In the genomic region with DNA sequence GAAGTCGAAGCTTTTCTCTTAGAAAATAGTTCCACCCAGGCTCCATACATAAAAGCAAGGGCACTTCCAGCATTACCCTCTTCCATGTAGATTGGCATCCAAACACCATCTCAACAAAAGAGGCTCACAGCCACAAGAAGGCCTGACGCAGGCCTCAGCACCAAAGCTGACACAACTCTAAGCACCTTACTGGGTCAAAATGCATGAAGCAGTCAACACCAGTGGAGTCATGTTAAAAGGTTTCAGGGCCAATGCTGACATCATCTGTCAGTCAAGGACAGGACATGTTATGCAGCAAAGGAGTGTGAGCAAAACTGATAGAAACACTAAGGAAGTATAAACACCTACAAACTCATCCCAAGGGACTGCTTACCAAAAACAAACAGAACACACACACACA, we compare ENCODE assay signal across 20 mouse cellular contexts.
"Had no signal": no experiment of that assay in that cellular context is flagged by ENCODE, and none has a peak within 500 bp of the region (broad histone marks: within the 10 kb centered on the region; RNA-seq: fewer than 3 reads in every experiment).

No protein-coding gene starts in this region.

- H3K9ac ChIP-seq: liver, postnatal 0 days; lung, embryonic 15.5 days; midbrain, embryonic 13.5 days; neural tube, embryonic 13.5 days; neural tube, embryonic 15.5 days had no signal

- DNase-seq: liver, postnatal 0 days; lung, adult 2 months; lung, postnatal 14 days; lung, postnatal 36 days; retina, postnatal 1 day; right cerebral cortex, postnatal 25 days; right cerebral cortex, postnatal 4 days; spleen, adult 18-20 months; thymus, adult 18-20 months; thymus, postnatal 25 days; thymus, postnatal 4 days had no signal

- H3K4me2 ChIP-seq: lung, embryonic 15.5 days; midbrain, embryonic 13.5 days; neural tube, embryonic 13.5 days; neural tube, embryonic 15.5 days had no signal

- H3K36me3 ChIP-seq: lung, embryonic 15.5 days; midbrain, embryonic 10.5 days had no signal

- ATAC-seq: liver, postnatal 0 days; lung, postnatal 0 days; midbrain, embryonic 13.5 days; midbrain, embryonic 16.5 days had no signal

- H3K27me3 ChIP-seq: lung, embryonic 15.5 days; neural tube, embryonic 13.5 days; neural tube, embryonic 15.5 days had no signal

- H3K27ac ChIP-seq: lung, embryonic 15.5 days; macrophage; midbrain, embryonic 10.5 days; midbrain, embryonic 13.5 days; neural tube, embryonic 13.5 days; neural tube, embryonic 15.5 days had no signal

- H3K4me3 ChIP-seq: lung, embryonic 15.5 days; midbrain, embryonic 10.5 days; midbrain, embryonic 13.5 days; myocyte; neural tube, embryonic 13.5 days; neural tube, embryonic 15.5 days had no signal

- H3K9me3 ChIP-seq: lung, embryonic 15.5 days; midbrain, embryonic 10.5 days; midbrain, embryonic 13.5 days; neural tube, embryonic 13.5 days; neural tube, embryonic 15.5 days had no signal
